Mouse (Mus musculus) gastrocnemius, adult 8-10 months (tissue): ENCODE measurements around the gene Srsf3. TPM values are rescaled to one million over a fixed set of nuclear protein-coding genes. Genes with fewer than 3 reads are reported as not detected.

ENCODE experiments used
- DNase-seq, 2 experiments: peaks; one replicate each; pipeline ENCODE4 v3.0.0; 2022; ENCODE audit warnings: low spot score in 2 of 2
- total RNA-seq, 4 experiments: library from RNA; stranded (reverse); gene quantifications; 2 replicates each; pipeline ENCODE4 v1.2.4; 2022

Gene Srsf3
- total RNA-seq, 4 experiments from 2014 or later = 29.4 to 43.1 (median 37.1) TPM

- DNase-seq = no peak
These were observed 12.5 kb downstream of the Srsf3 start for GRCm38 (mm10) chr17:29044925-29045319.

DNA sequence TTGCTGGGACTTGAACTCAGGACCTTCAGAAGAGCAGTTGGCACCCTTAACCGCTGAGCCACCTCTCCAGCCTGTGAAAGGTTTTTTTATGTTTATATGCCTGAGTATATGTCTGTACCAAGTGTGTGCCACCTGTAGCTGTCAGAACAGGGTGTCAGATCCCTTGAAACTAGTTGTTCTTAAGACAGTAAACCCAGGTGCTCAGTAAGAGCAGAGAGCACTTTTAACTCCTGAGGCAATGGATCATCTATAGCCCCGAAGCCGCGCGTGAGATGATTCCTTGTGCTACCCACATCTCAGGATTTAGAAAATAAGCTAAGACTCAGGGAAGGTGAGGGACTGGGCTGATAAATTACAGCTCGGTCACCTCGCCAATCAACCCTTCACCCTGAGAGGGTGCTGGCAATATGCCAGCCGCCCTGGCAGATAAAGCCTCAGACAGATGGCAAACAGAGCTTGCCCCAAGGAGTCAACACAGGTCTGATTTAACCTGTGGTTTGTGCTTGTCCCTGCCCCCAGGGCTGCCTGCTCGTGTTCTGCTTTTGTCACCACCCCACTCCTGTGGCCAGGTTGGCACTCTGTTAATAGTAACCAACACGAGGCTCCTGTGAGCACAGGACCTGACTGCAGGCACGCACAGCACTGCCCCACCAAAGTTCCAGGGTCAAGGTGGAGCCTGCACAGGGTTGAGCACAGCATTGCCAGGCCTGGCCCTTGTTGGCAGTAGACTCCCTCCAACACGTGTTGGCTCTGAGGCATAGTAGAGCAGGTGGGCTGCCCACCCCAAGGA, 13.5 kb downstream of the Srsf3 start:
- DNase-seq = peak in 1 of 2 experiments; percentile 20

- no peak for DNase-seq
These were observed 14.4 kb downstream of the Srsf3 start for GRCm38 (mm10) chr17:29046863-29047262.

DNA sequence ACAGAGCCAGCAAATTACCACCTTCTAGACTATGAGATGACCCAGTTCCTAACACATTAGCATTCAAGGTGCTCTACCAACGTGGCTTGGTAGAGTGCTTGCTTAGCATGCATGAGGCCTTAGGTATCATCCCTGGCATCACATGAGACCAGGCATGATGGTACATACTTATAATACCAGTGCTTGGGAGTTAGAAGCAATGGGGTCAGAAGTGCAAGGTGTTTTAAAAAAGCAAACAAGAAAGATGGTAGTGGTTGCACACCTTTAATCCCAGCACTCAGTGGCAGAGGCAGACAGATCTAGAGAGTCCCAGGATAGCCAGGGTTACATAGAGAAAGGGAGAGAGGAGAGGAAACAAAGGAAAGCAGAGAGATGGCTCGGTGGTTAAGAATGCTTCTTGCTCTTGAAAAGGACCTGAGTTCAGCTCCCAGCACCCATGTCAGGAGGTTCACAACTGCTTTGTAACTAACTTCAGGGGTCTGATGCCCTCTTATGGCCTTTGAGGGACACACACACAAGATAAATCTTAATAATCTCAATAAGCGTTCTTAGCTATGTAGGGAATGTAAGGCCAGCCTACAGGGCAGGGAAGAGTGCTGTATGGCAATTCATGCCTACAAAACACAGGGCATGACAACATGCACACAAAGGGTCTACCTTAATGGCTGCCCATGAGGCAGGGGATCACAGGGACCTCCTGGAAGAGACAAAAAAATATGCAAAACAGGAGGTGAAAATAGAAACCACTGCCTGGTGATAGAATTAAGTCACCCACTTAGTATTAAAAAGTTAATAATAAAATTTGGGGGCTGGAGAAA, 15.5 kb downstream of the Srsf3 start:
- DNase-seq = no peak

GRCm38 (mm10) chr17:29048748-29049507, 16.5 kb downstream of the Srsf3 start:
- peak; percentile 72 for DNase-seq

DNA sequence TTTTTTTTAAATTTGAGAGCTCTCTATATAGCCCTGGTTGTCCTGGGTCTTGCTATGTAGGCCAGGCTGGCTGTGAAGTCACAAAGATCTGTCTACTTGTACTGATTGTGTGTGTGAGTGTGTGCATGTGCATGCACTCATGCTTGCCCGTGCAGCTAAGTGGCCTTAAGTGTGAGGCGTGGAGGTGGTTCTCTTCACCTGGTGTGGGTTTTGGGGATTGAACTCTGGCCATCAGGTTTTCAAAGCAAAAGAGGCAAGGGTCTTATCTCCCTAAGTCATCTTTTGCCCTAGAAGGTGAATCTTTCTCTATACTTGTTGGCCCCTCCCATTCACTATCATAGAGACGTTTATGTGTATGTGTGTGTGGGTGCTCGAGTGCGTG, 17.1 kb downstream of the Srsf3 start:
- no peak for DNase-seq

GRCm38 (mm10) chr17:29049923-29050322, 17.5 kb downstream of the Srsf3 start:
- no peak for DNase-seq

DNA sequence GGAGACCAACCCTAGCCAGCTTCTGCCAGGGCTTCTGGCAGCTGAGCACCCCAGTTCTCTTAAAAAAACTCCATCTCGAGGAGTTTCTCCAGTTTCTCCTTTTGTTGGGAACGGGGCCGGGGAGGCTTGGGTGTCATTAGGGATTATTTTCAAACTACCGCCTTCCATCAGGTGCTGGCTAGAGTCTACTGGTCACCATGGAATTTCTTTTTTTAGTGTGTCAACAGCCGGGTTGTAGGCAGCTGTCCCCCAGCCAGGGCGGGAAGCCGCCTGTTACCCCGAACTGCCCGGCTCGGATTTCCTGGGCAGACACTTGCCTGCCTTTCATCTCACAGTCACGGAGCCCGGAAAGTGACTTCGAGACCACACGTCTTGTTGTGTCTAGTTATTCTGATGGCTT, 18.4 kb downstream of the Srsf3 start:
- DNase-seq = peak; percentile 63 to 71

- DNase-seq = no peak
These were observed 20.6 kb downstream of the Srsf3 start for GRCm38 (mm10) chr17:29053067-29053466.

- peak in 1 of 2 experiments; percentile 72 for DNase-seq
These were observed 21.4 kb downstream of the Srsf3 start for GRCm38 (mm10) chr17:29053841-29054240.

GRCm38 (mm10) chr17:29054429-29054828, 22.0 kb downstream of the Srsf3 start:
- DNase-seq = no peak

DNA sequence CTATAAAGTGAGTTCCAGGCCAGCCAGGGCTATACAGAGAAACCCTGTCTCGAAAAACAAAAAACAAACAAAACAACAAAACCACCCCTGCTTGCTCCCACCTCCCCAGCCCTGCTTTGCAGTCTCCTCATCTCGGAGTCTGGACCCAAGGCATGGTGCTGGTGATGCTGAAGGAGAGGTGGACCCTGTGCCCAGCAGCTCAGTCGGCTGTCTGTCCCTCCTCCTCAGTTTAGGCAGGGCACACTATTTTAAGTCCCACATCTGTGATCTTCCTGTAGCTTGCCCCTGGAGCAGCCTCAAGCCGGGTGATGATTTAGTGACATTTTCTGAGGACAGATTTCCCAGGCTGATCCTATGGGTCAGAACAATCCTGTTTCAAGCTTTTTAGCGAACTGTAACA, 23.2 kb downstream of the Srsf3 start:
- no peak for DNase-seq

GRCm38 (mm10) chr17:29056207-29056606, 23.8 kb downstream of the Srsf3 start:
- DNase-seq = no peak

GRCm38 (mm10) chr17:29056699-29057151, 24.3 kb downstream of the Srsf3 start:
- no peak for DNase-seq

GRCm38 (mm10) chr17:29057361-29057890, 25.0 kb downstream of the Srsf3 start:
- no peak for DNase-seq

GRCm38 (mm10) chr17:29057961-29058360, 25.5 kb downstream of the Srsf3 start:
- peak in 1 of 2 experiments; percentile 41 for DNase-seq

GRCm38 (mm10) chr17:29058487-29058886, 26.1 kb downstream of the Srsf3 start:
- no peak for DNase-seq

- DNase-seq = no peak
These were observed 27.2 kb downstream of the Srsf3 start for GRCm38 (mm10) chr17:29059581-29059980.

GRCm38 (mm10) chr17:29060946-29061345, 28.5 kb downstream of the Srsf3 start:
- DNase-seq = no peak

GRCm38 (mm10) chr17:29062119-29063035, 29.9 kb downstream of the Srsf3 start:
- peak in 1 of 2 experiments; percentile 48 for DNase-seq
